Mouse (Mus musculus): ENCODE measurements around the gene Mta2. TPM values are rescaled to one million over a fixed set of nuclear protein-coding genes. Genes with fewer than 3 reads are reported as not detected.
A peak's percentile ranks its signal among the peaks of the same experiment; 100 is the strongest.

Gene Mta2
- total and polyA plus RNA-seq, 2 experiments from 2014 or later = 64.3 to 77.9 TPM

GRCm38 (mm10) chr19:8944062-8944461 is 2.4 kb downstream of the Mta2 start:
- Histone ChIP-seq H3K4me1 (ENCODE audit: insufficient read depth, low read length) (no peaks in the 10 kb centered on the region; the same call in 1 of the 2 replicates), H3K36me3 (ENCODE audit: insufficient read depth, low read length) (peaks cover 35% of the 10 kb centered on the region), H3K27me3 (ENCODE audit: insufficient read depth, low read length) (no peaks in the 10 kb centered on the region), H3K27ac (ENCODE audit: low read depth, low read length) (no peak overlapping the region), H3K4me2 (ENCODE audit: low read depth, low read length, poor library complexity, severe bottlenecking) (no peak overlapping the region), H3K4me3 (ENCODE audit: low read depth, low read length) (no peak overlapping the region), H3K9me3 (ENCODE audit: low read length) (no peaks in the 10 kb centered on the region), H3K9ac (replicated peaks; ENCODE audit: low read length, poor library complexity, severe bottlenecking) (0 out of 2 replicates have a peak overlapping the region, but pooled peaks have one; percentile 29)
- 66% methylated on average over 5 of the region's 5 CpGs for WGBS
- ATAC-seq (ENCODE audit: low FRiP score) (no peak), DNase-seq (ENCODE audit: low spot score) (no peak)
- no peak for TF ChIP-seq CTCF (IDR thresholded peaks at IDR 0.05)

GRCm38 (mm10) chr19:8944750-8945149 is 3.1 kb downstream of the Mta2 start:
- Histone ChIP-seq H3K4me3 (ENCODE audit: low read depth, low read length) (no peak overlapping the region), H3K36me3 (ENCODE audit: insufficient read depth, low read length) (peaks cover 39% of the 10 kb centered on the region)
- WGBS = 36% methylated on average over 5 of the region's 5 CpGs

GRCm38 (mm10) chr19:8945251-8945650 is 3.6 kb downstream of the Mta2 start:
- DNase-seq (ENCODE audit: low spot score) (no peak), ATAC-seq (ENCODE audit: low FRiP score) (no peak)
- 82% methylated on average over 6 of the region's 6 CpGs for WGBS
- no peak for TF ChIP-seq CTCF (IDR thresholded peaks at IDR 0.05)
- Histone ChIP-seq H3K9ac (replicated peaks; ENCODE audit: low read length, poor library complexity, severe bottlenecking) (peak overlapping the region; percentile 8; the same call in 1 of the 2 replicates), H3K4me3 (ENCODE audit: low read depth, low read length) (no peak overlapping the region), H3K4me1 (ENCODE audit: insufficient read depth, low read length) (no peaks in the 10 kb centered on the region; the same call in 1 of the 2 replicates), H3K27ac (ENCODE audit: low read depth, low read length) (no peak overlapping the region), H3K27me3 (ENCODE audit: insufficient read depth, low read length) (no peaks in the 10 kb centered on the region), H3K9me3 (ENCODE audit: low read length) (no peaks in the 10 kb centered on the region), H3K4me2 (ENCODE audit: low read depth, low read length, poor library complexity, severe bottlenecking) (no peak overlapping the region), H3K36me3 (ENCODE audit: insufficient read depth, low read length) (peaks cover 42% of the 10 kb centered on the region)

More at GRCm38 (mm10) chr19:8944750-8945149, 3.1 kb downstream of the Mta2 start:
- no peaks in the 10 kb centered on the region; the same call in 1 of the 2 replicates for H3K4me1 ChIP-seq (ENCODE audit: insufficient read depth, low read length)
- ATAC-seq (ENCODE audit: low FRiP score) (no peak), DNase-seq (ENCODE audit: low spot score) (peak; percentile 85)
- H3K27ac ChIP-seq (ENCODE audit: low read depth, low read length) = no peak overlapping the region
- no peaks in the 10 kb centered on the region for H3K9me3 ChIP-seq (ENCODE audit: low read length)
- H3K27me3 ChIP-seq (ENCODE audit: insufficient read depth, low read length) = no peaks in the 10 kb centered on the region
- peak overlapping the region; percentile 8; the same call in 1 of the 2 replicates for H3K9ac ChIP-seq (replicated peaks; ENCODE audit: low read length, poor library complexity, severe bottlenecking)
- TF ChIP-seq CTCF (IDR thresholded peaks at IDR 0.05) = no peak
- H3K4me2 ChIP-seq (ENCODE audit: low read depth, low read length, poor library complexity, severe bottlenecking) = no peak overlapping the region

GRCm38 (mm10) chr19:8946929-8947328 is 5.3 kb downstream of the Mta2 start:
- 94% methylated on average over 7 of the region's 7 CpGs for WGBS
- no peak for TF ChIP-seq CTCF (IDR thresholded peaks at IDR 0.05)
- H3K27ac ChIP-seq (ENCODE audit: low read depth, low read length) = no peak overlapping the region
- DNase-seq (ENCODE audit: low spot score) (no peak), ATAC-seq (ENCODE audit: low FRiP score) (no peak)
- H3K36me3 ChIP-seq (ENCODE audit: insufficient read depth, low read length) = peaks cover 56% of the 10 kb centered on the region
- no peaks in the 10 kb centered on the region for H3K4me1 ChIP-seq (ENCODE audit: insufficient read depth, low read length)
- no peak overlapping the region for H3K9ac ChIP-seq (replicated peaks; ENCODE audit: low read length, poor library complexity, severe bottlenecking)
- H3K4me2 ChIP-seq (ENCODE audit: low read depth, low read length, poor library complexity, severe bottlenecking) = no peak overlapping the region
- H3K4me3 ChIP-seq (ENCODE audit: low read depth, low read length) = no peak overlapping the region
- no peaks in the 10 kb centered on the region for H3K27me3 ChIP-seq (ENCODE audit: insufficient read depth, low read length)
- H3K9me3 ChIP-seq (ENCODE audit: low read length) = no peaks in the 10 kb centered on the region

- WGBS = 91% methylated on average over 5 of the region's 5 CpGs
- no peak overlapping the region for H3K9ac ChIP-seq (replicated peaks; ENCODE audit: low read length, poor library complexity, severe bottlenecking)
- H3K9me3 ChIP-seq (ENCODE audit: low read length) = no peaks in the 10 kb centered on the region
- DNase-seq (ENCODE audit: low spot score) (no peak), ATAC-seq (ENCODE audit: low FRiP score) (no peak)
- TF ChIP-seq CTCF (IDR thresholded peaks at IDR 0.05) = no peak
- H3K4me1 ChIP-seq (ENCODE audit: insufficient read depth, low read length) = no peaks in the 10 kb centered on the region; the same call in 1 of the 2 replicates
- H3K4me3 ChIP-seq (ENCODE audit: low read depth, low read length) = no peak overlapping the region
- H3K27ac ChIP-seq (ENCODE audit: low read depth, low read length) = no peak overlapping the region
- no peaks in the 10 kb centered on the region for H3K27me3 ChIP-seq (ENCODE audit: insufficient read depth, low read length)
- H3K4me2 ChIP-seq (ENCODE audit: low read depth, low read length, poor library complexity, severe bottlenecking) = no peak overlapping the region
- peaks cover 60% of the 10 kb centered on the region for H3K36me3 ChIP-seq (ENCODE audit: insufficient read depth, low read length)
These were observed 8.5 kb downstream of the Mta2 start for GRCm38 (mm10) chr19:8950190-8950589.

GRCm38 (mm10) chr19:8952241-8952640 is 10.6 kb downstream of the Mta2 start:
- Histone ChIP-seq H3K36me3 (ENCODE audit: insufficient read depth, low read length) (peaks cover 47% of the 10 kb centered on the region), H3K9ac (replicated peaks; ENCODE audit: low read length, poor library complexity, severe bottlenecking) (no peak overlapping the region), H3K4me1 (ENCODE audit: insufficient read depth, low read length) (no peaks in the 10 kb centered on the region; the same call in 1 of the 2 replicates), H3K9me3 (ENCODE audit: low read length) (no peaks in the 10 kb centered on the region), H3K4me3 (ENCODE audit: low read depth, low read length) (no peak overlapping the region), H3K4me2 (ENCODE audit: low read depth, low read length, poor library complexity, severe bottlenecking) (no peak overlapping the region), H3K27me3 (ENCODE audit: insufficient read depth, low read length) (no peaks in the 10 kb centered on the region), H3K27ac (ENCODE audit: low read depth, low read length) (0 out of 2 replicates have a peak overlapping the region, but pooled peaks have one; percentile 69)
- DNase-seq (ENCODE audit: low spot score) = peak; percentile 34
- no peak for TF ChIP-seq CTCF (IDR thresholded peaks at IDR 0.05)
- ATAC-seq (ENCODE audit: low FRiP score) = no peak
- 81% methylated on average over 9 of the region's 9 CpGs for WGBS
